Comparison of ENCODE assay signal across 17 mouse cellular contexts in genomic region chr12:106178688-106179205, GRCm38 (mm10).
"Had no signal": no experiment of that assay in that cellular context is flagged by ENCODE, and none has a peak within 500 bp of the region (broad histone marks: within the 10 kb centered on the region; RNA-seq: fewer than 3 reads in every experiment).

No protein-coding gene starts in this region.

- H3K9me3 ChIP-seq: midbrain, embryonic 12.5 days; midbrain, embryonic 15.5 days; neural tube, embryonic 13.5 days; neural tube, embryonic 15.5 days had no signal

- H3K4me2 ChIP-seq: lung, embryonic 14.5 days; midbrain, embryonic 12.5 days; midbrain, embryonic 15.5 days; neural tube, embryonic 13.5 days; neural tube, embryonic 15.5 days had no signal

- H3K4me3 ChIP-seq: midbrain, embryonic 12.5 days; midbrain, embryonic 15.5 days; myocyte; neural tube, embryonic 13.5 days; neural tube, embryonic 15.5 days had no signal

- H3K27ac ChIP-seq: midbrain, embryonic 12.5 days; midbrain, embryonic 15.5 days; neural tube, embryonic 13.5 days; neural tube, embryonic 15.5 days had no signal

- H3K27me3 ChIP-seq: midbrain, embryonic 15.5 days; neural tube, embryonic 13.5 days; neural tube, embryonic 15.5 days had no signal

- H3K9ac ChIP-seq: lung, embryonic 14.5 days; midbrain, embryonic 12.5 days; midbrain, embryonic 15.5 days; neural tube, embryonic 13.5 days; neural tube, embryonic 15.5 days had no signal

- DNase-seq: lung, adult 18-20 months; lung, embryonic 14.5 days; lung, postnatal 10 days; lung, postnatal 4 days; retina, postnatal 1 day; right cerebral cortex, adult 18-20 months; right cerebral cortex, postnatal 25 days; right cerebral cortex, postnatal 4 days; spleen, adult 18-20 months; thymus, adult 18-20 months; thymus, postnatal 14 days; thymus, postnatal 36 days had no signal

- H3K36me3 ChIP-seq: midbrain, embryonic 12.5 days; midbrain, embryonic 15.5 days; neural tube, embryonic 13.5 days; neural tube, embryonic 15.5 days had no signal

- ATAC-seq: midbrain, embryonic 15.5 days had no signal
